Mouse (Mus musculus): ENCODE results near the gene Prps1l3. TPM values are rescaled to one million over a fixed set of nuclear protein-coding genes. Genes with fewer than 3 reads are reported as not detected.
A peak's percentile ranks its signal among the peaks of the same experiment; 100 is the strongest.

Gene Prps1l3
- 50.5 and 51.9 TPM in 2 replicates for polyA plus RNA-seq (2015; fragmentation: Nextera tagmentation; extraction: Ambion mirVana)

- H3K36me3 ChIP-seq, result no peaks in the 10 kb centered on the region
- H3K27me3 ChIP-seq, result no peaks in the 10 kb centered on the region
- peak within 1 kb of the TSS; percentile 77 for H3K9ac ChIP-seq
- ATAC-seq (ENCODE audit: insufficient number of reproducible peaks, low FRiP score, low TSS enrichment, low read depth), result peak; percentile 96
- 0 out of 2 replicates have a peak, but pooled peaks cover 4% of the 10 kb centered on the region for H3K4me1 ChIP-seq
- peak within 1 kb of the TSS; percentile 90 for H3K27ac ChIP-seq (replicated peaks)
- H3K9me3 ChIP-seq (replicated peaks), result no peaks in the 10 kb centered on the region
- H3K4me2 ChIP-seq (replicated peaks), result peak within 1 kb of the TSS; percentile 57
- H3K4me3 ChIP-seq (replicated peaks), result peak within 1 kb of the TSS; percentile 84
- WGBS, result under 1% methylated on average over 58 of the region's 58 CpGs
These were observed at the start of gene Prps1l3, which contains the start of gene Mipol1 for GRCm38 (mm10) chr12:57230192-57230706. Gene Prps1l3, plus strand, starts transcription at chr12:57230412. Gene Mipol1, plus strand, starts transcription at chr12:57230427.

GRCm38 (mm10) chr12:57184401-57185147 is 45.6 kb upstream of the Prps1l3 start:
- 55% methylated on average over 2 of the region's 2 CpGs for WGBS

GRCm38 (mm10) chr12:57185475-57185874 is 44.7 kb upstream of the Prps1l3 start:
- no peaks in the 10 kb centered on the region for H3K4me1 ChIP-seq
- H3K36me3 ChIP-seq, result no peaks in the 10 kb centered on the region
- H3K9ac ChIP-seq, result no peak overlapping the region
- H3K4me2 ChIP-seq (replicated peaks), result no peak overlapping the region
- 0 out of 2 replicates have a peak, but pooled peaks cover 7% of the 10 kb centered on the region for H3K27me3 ChIP-seq
- no peaks in the 10 kb centered on the region for H3K9me3 ChIP-seq (replicated peaks)
- no peak overlapping the region for H3K4me3 ChIP-seq (replicated peaks)
- 2% methylated on average over 1 of the region's 1 CpGs for WGBS
- ATAC-seq (ENCODE audit: insufficient number of reproducible peaks, low FRiP score, low TSS enrichment, low read depth), result no peak
- no peak overlapping the region for H3K27ac ChIP-seq (replicated peaks)

More at GRCm38 (mm10) chr12:57184401-57185147, 45.6 kb upstream of the Prps1l3 start:
- Histone ChIP-seq H3K9me3 (replicated peaks) (no peaks in the 10 kb centered on the region), H3K4me3 (replicated peaks) (no peak overlapping the region), H3K9ac (no peak overlapping the region), H3K4me1 (no peaks in the 10 kb centered on the region), H3K27ac (replicated peaks) (no peak overlapping the region), H3K27me3 (0 out of 2 replicates have a peak, but pooled peaks cover 7% of the 10 kb centered on the region), H3K36me3 (no peaks in the 10 kb centered on the region), H3K4me2 (replicated peaks) (no peak overlapping the region)
- ATAC-seq (ENCODE audit: insufficient number of reproducible peaks, low FRiP score, low TSS enrichment, low read depth), result no peak

- no peak overlapping the region for H3K4me2 ChIP-seq (replicated peaks)
- no peak for ATAC-seq (ENCODE audit: insufficient number of reproducible peaks, low FRiP score, low TSS enrichment, low read depth)
- 75% methylated on average over 2 of the region's 2 CpGs for WGBS
- H3K27me3 ChIP-seq, result 0 out of 2 replicates have a peak, but pooled peaks cover 7% of the 10 kb centered on the region
- no peak overlapping the region for H3K4me3 ChIP-seq (replicated peaks)
- no peaks in the 10 kb centered on the region for H3K4me1 ChIP-seq
- H3K9ac ChIP-seq, result no peak overlapping the region
- H3K9me3 ChIP-seq (replicated peaks), result no peaks in the 10 kb centered on the region
- H3K36me3 ChIP-seq, result no peaks in the 10 kb centered on the region
- H3K27ac ChIP-seq (replicated peaks), result no peak overlapping the region
These were observed 44.1 kb upstream of the Prps1l3 start for GRCm38 (mm10) chr12:57186126-57186525.

- Histone ChIP-seq H3K9ac (no peak overlapping the region), H3K36me3 (no peaks in the 10 kb centered on the region), H3K27me3 (peaks cover 7% of the 10 kb centered on the region; the same call in 1 of the 2 replicates), H3K9me3 (replicated peaks) (no peaks in the 10 kb centered on the region), H3K4me3 (replicated peaks) (no peak overlapping the region), H3K27ac (replicated peaks) (no peak overlapping the region), H3K4me2 (replicated peaks) (no peak overlapping the region), H3K4me1 (no peaks in the 10 kb centered on the region)
- 87% methylated on average over 4 of the region's 4 CpGs for WGBS
- no peak for ATAC-seq (ENCODE audit: insufficient number of reproducible peaks, low FRiP score, low TSS enrichment, low read depth)
These were observed 43.2 kb upstream of the Prps1l3 start for GRCm38 (mm10) chr12:57187032-57187431.

GRCm38 (mm10) chr12:57194609-57195008 is 35.6 kb upstream of the Prps1l3 start:
- Histone ChIP-seq H3K9ac (no peak overlapping the region), H3K4me1 (peaks cover 8% of the 10 kb centered on the region; the same call in 1 of the 2 replicates), H3K27ac (replicated peaks) (no peak overlapping the region), H3K27me3 (peaks cover 18% of the 10 kb centered on the region), H3K36me3 (no peaks in the 10 kb centered on the region), H3K4me3 (replicated peaks) (no peak overlapping the region), H3K4me2 (replicated peaks) (no peak overlapping the region), H3K9me3 (replicated peaks) (no peaks in the 10 kb centered on the region)
- 23% methylated on average over 3 of the region's 3 CpGs for WGBS
- ATAC-seq (ENCODE audit: insufficient number of reproducible peaks, low FRiP score, low TSS enrichment, low read depth), result no peak

- H3K27me3 ChIP-seq, result peaks cover 18% of the 10 kb centered on the region
- peaks cover 8% of the 10 kb centered on the region; the same call in 1 of the 2 replicates for H3K4me1 ChIP-seq
- H3K9ac ChIP-seq, result 0 out of 2 replicates have a peak overlapping the region, but pooled peaks have one; percentile 9
- H3K4me2 ChIP-seq (replicated peaks), result peak overlapping the region; percentile 89
- no peak overlapping the region for H3K27ac ChIP-seq (replicated peaks)
- no peaks in the 10 kb centered on the region for H3K36me3 ChIP-seq
- WGBS, result 10% methylated on average over 8 of the region's 8 CpGs
- no peak for ATAC-seq (ENCODE audit: insufficient number of reproducible peaks, low FRiP score, low TSS enrichment, low read depth)
- no peaks in the 10 kb centered on the region for H3K9me3 ChIP-seq (replicated peaks)
- peak overlapping the region; percentile 50 for H3K4me3 ChIP-seq (replicated peaks)
These were observed 34.0 kb upstream of the Prps1l3 start for GRCm38 (mm10) chr12:57196286-57196607.

GRCm38 (mm10) chr12:57196608-57197362 is 33.4 kb upstream of the Prps1l3 start:
- Histone ChIP-seq H3K27ac (replicated peaks) (no peak overlapping the region), H3K4me1 (peaks cover 8% of the 10 kb centered on the region; the same call in 1 of the 2 replicates), H3K4me3 (replicated peaks) (peak overlapping the region; percentile 50), H3K9me3 (replicated peaks) (no peaks in the 10 kb centered on the region), H3K4me2 (replicated peaks) (peak overlapping the region; percentile 89), H3K27me3 (peaks cover 18% of the 10 kb centered on the region), H3K9ac (0 out of 2 replicates have a peak overlapping the region, but pooled peaks have one; percentile 9), H3K36me3 (no peaks in the 10 kb centered on the region)
- peak; percentile 29; the same call in 1 of the 2 replicates for ATAC-seq (ENCODE audit: insufficient number of reproducible peaks, low FRiP score, low TSS enrichment, low read depth)
- WGBS, result 1% methylated on average over 59 of the region's 59 CpGs

GRCm38 (mm10) chr12:57197363-57198026 is 32.7 kb upstream of the Prps1l3 start, which contains the start of gene Slc25a21:
Gene Slc25a21, minus strand, starts transcription at chr12:57197472.
- Histone ChIP-seq H3K9me3 (replicated peaks) (no peaks in the 10 kb centered on the region), H3K4me3 (replicated peaks) (peak within 1 kb of the TSS; percentile 50), H3K27ac (replicated peaks) (no peak within 1 kb of the TSS), H3K36me3 (no peaks in the 10 kb centered on the region), H3K4me1 (peaks cover 8% of the 10 kb centered on the region; the same call in 1 of the 2 replicates), H3K27me3 (peaks cover 18% of the 10 kb centered on the region), H3K9ac (0 out of 2 replicates have a peak within 1 kb of the TSS, but pooled peaks have one; percentile 9), H3K4me2 (replicated peaks) (peak within 1 kb of the TSS; percentile 89)
- no peak for ATAC-seq (ENCODE audit: insufficient number of reproducible peaks, low FRiP score, low TSS enrichment, low read depth)
- 76% methylated on average over 10 of the region's 10 CpGs for WGBS

GRCm38 (mm10) chr12:57198269-57198668 is 31.9 kb upstream of the Prps1l3 start:
- Histone ChIP-seq H3K9ac (no peak overlapping the region), H3K9me3 (replicated peaks) (no peaks in the 10 kb centered on the region), H3K4me1 (peaks cover 8% of the 10 kb centered on the region; the same call in 1 of the 2 replicates), H3K27ac (replicated peaks) (no peak overlapping the region), H3K4me2 (replicated peaks) (no peak overlapping the region), H3K36me3 (no peaks in the 10 kb centered on the region), H3K27me3 (peaks cover 18% of the 10 kb centered on the region), H3K4me3 (replicated peaks) (no peak overlapping the region)
- ATAC-seq (ENCODE audit: insufficient number of reproducible peaks, low FRiP score, low TSS enrichment, low read depth), result no peak

Data from embryonic facial prominence, embryonic 15.5 days (tissue).